Mouse (Mus musculus): ENCODE data around the gene B230219D22Rik.

DNA sequence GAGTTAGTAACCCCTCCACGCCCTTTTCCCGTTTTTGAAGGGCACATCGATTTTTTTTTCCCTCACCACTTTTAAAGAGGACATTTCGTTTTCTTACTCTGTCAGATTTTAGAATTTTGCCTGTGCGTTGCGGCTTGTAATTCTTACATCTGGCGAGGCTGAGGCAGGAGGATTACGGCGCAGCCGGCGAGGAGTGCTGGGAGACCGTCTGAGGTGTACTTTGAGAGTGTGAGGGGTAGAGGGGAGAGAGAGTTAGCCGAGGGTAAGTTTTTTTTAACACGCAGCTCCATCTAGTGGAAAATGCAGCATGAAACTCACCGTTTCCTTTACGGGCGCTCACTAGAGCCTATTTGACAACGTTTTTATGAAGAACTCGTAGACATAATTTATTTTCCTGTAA, 34.9 kb downstream of the B230219D22Rik start:
- TF ChIP-seq GATA1 (IDR thresholded peaks at IDR 0.05; ENCODE audit: borderline replicate concordance, low read length) (no peak), FLI1 (IDR thresholded peaks at IDR 0.05; ENCODE audit: low read length) (no peak)

Data from megakaryocyte, embryonic 14.5 days (primary cell).